In the genomic region with DNA sequence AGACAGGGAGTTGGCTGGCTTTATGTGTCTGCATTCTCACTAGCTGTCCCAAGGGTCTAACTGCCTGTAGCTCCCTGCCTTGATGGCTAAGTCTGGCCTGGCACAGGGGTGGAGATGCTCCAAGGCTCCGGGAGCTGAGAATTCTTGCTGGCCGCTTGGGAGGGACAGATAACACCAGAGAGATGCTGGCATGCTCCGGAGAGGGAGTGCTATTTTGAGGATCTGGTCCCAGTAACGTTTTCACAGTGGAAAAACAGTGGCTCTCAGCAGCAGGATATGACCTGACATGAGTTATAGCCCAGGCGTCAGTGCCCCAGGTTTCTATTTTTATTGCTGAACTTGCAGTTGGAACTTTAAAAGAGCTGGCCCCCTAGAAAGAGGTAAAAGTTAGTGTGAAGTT, we compare ENCODE assay signal across 20 mouse cellular contexts. TPM values are rescaled to one million over a fixed set of nuclear protein-coding genes. Genes with fewer than 3 reads are reported as not detected.
DNase-seq lines count a peak whose midpoint lies in the region; ATAC-seq lines count a peak whose summit lies in the region.
"Had no signal": no experiment of that assay in that cellular context is flagged by ENCODE, and none has a peak within 500 bp of the region (broad histone marks: within the 10 kb centered on the region; RNA-seq: fewer than 3 reads in every experiment).

No protein-coding gene starts in this region.

- H3K4me3 ChIP-seq in kidney, embryonic 16.5 days (ENCODE audit: low read length), result no peak overlapping the region
- no peak overlapping the region for H3K4me3 ChIP-seq in heart, embryonic 10.5 days
- H3K4me3 ChIP-seq in limb, embryonic 10.5 days, result no peak overlapping the region
- H3K4me3 ChIP-seq: hindbrain, embryonic 10.5 days; intestine, embryonic 15.5 days; liver, embryonic 15.5 days; midbrain, embryonic 12.5 days; myocyte had no signal

- peaks cover 2% of the 10 kb centered on the region; the same call in 1 of the 2 replicates for H3K4me1 ChIP-seq in kidney, embryonic 16.5 days (ENCODE audit: insufficient read depth, low read length)
- H3K4me1 ChIP-seq in heart, embryonic 10.5 days, result peaks cover 6% of the 10 kb centered on the region; the same call in 1 of the 2 replicates
- H3K4me1 ChIP-seq in limb, embryonic 10.5 days, result peaks cover 6% of the 10 kb centered on the region
- H3K4me1 ChIP-seq: hindbrain, embryonic 10.5 days; intestine, embryonic 15.5 days; liver, embryonic 15.5 days; midbrain, embryonic 12.5 days had no signal

- H3K9ac ChIP-seq in kidney, embryonic 16.5 days (replicated peaks; ENCODE audit: low read length), result no peak overlapping the region
- H3K9ac ChIP-seq: forebrain, postnatal 0 days; intestine, embryonic 15.5 days; liver, embryonic 15.5 days; midbrain, embryonic 12.5 days had no signal

- H3K36me3 ChIP-seq in kidney, embryonic 16.5 days (ENCODE audit: insufficient read depth, low read length), result no peaks in the 10 kb centered on the region
- no peaks in the 10 kb centered on the region for H3K36me3 ChIP-seq in heart, embryonic 10.5 days
- H3K36me3 ChIP-seq in limb, embryonic 10.5 days, result no peaks in the 10 kb centered on the region
- H3K36me3 ChIP-seq: hindbrain, embryonic 10.5 days; intestine, embryonic 15.5 days; liver, embryonic 15.5 days; midbrain, embryonic 12.5 days had no signal

- no peak; the same call in 1 of the 2 replicates for ATAC-seq in kidney, embryonic 16.5 days (ENCODE audit: low FRiP score, low TSS enrichment)
- ATAC-seq: forebrain, postnatal 0 days; intestine, embryonic 15.5 days had no signal

- DNase-seq in kidney, adult 11 months, result no peak
- peak; percentile 74 for DNase-seq in heart, embryonic 10.5 days (ENCODE audit: low spot score)
- DNase-seq in heart, postnatal 36 days, result peak; percentile 8 to 32
- peak; percentile 75 for DNase-seq in skeletal muscle tissue, adult 2 months (ENCODE audit: low read depth, low spot score)
- DNase-seq in right cerebral cortex, adult 18-20 months, result no peak
- no peak for DNase-seq in cerebellum, postnatal 36 days
- DNase-seq in limb, embryonic 10.5 days (ENCODE audit: low spot score), result no peak
- DNase-seq: forebrain, postnatal 0 days; right cerebral cortex, postnatal 4 days; thymus, postnatal 25 days had no signal

- H3K9me3 ChIP-seq in kidney, embryonic 16.5 days (ENCODE audit: low read length), result no peaks in the 10 kb centered on the region
- no peaks in the 10 kb centered on the region for H3K9me3 ChIP-seq in heart, embryonic 10.5 days
- no peaks in the 10 kb centered on the region for H3K9me3 ChIP-seq in limb, embryonic 10.5 days (replicated peaks)
- H3K9me3 ChIP-seq: intestine, embryonic 15.5 days; liver, embryonic 15.5 days; midbrain, embryonic 12.5 days had no signal

- WGBS in kidney, embryonic 16.5 days, result 5% methylated on average over 5 of the region's 5 CpGs
- 23% methylated on average over 5 of the region's 5 CpGs for WGBS in heart, embryonic 10.5 days
- WGBS in limb, embryonic 10.5 days, result 62% methylated on average over 5 of the region's 5 CpGs

- no peak overlapping the region for H3K4me2 ChIP-seq in kidney, embryonic 16.5 days (replicated peaks; ENCODE audit: low read depth, low read length)
- H3K4me2 ChIP-seq: intestine, embryonic 15.5 days; liver, embryonic 15.5 days; midbrain, embryonic 12.5 days had no signal

- H3K27ac ChIP-seq in kidney, embryonic 16.5 days (ENCODE audit: low read length), result peak overlapping the region; percentile 56; the same call in 1 of the 2 replicates
- peak overlapping the region; percentile 73; the same call in 1 of the 2 replicates for H3K27ac ChIP-seq in heart, embryonic 10.5 days
- no peak overlapping the region for H3K27ac ChIP-seq in limb, embryonic 10.5 days
- H3K27ac ChIP-seq: hindbrain, embryonic 10.5 days; intestine, embryonic 15.5 days; liver, embryonic 15.5 days; midbrain, embryonic 12.5 days had no signal

- intact Hi-C loops in heart, postnatal 36 days (cut with DNase I), result no loop called here

- no peaks in the 10 kb centered on the region for H3K27me3 ChIP-seq in kidney, embryonic 16.5 days (ENCODE audit: insufficient read depth, low read length)
- no peaks in the 10 kb centered on the region for H3K27me3 ChIP-seq in heart, embryonic 10.5 days (ENCODE audit: insufficient read depth, poor library complexity, severe bottlenecking)
- no peaks in the 10 kb centered on the region for H3K27me3 ChIP-seq in limb, embryonic 10.5 days (ENCODE audit: low read depth, poor library complexity, severe bottlenecking)
- H3K27me3 ChIP-seq: intestine, embryonic 15.5 days; liver, embryonic 15.5 days; midbrain, embryonic 12.5 days had no signal

RNA-seq across cellular contexts. Expression of a gene that starts 39.4 kb away (rescaled TPM):
- polyA plus RNA-seq in kidney, embryonic 16.5 days (2015; fragmentation: Nextera tagmentation; extraction: Ambion mirVana), result 0.66 and 0.84 TPM in 2 replicates
- polyA plus RNA-seq in heart, embryonic 10.5 days (2016; fragmentation: Nextera tagmentation; extraction: Ambion mirVana), result not detected in 2 replicates
- under 1 TPM; 0.31 to 0.70 TPM for total RNA-seq in heart, postnatal 36 days (2021)
- not detected in 2 replicates for polyA plus RNA-seq in limb, embryonic 10.5 days (2016; fragmentation: Nextera tagmentation; extraction: Ambion mirVana)
- total RNA-seq: forebrain, postnatal 0 days; layer of hippocampus, postnatal 25 days; MEL had no signal
- polyA plus RNA-seq: cortical plate, adult 2 months; forebrain, postnatal 0 days; hindbrain, embryonic 10.5 days; limb, embryonic 11.5 days; midbrain, embryonic 12.5 days; myocyte had no signal

RNA-seq across cellular contexts. Expression of a gene that starts 40.5 kb away (rescaled TPM):
- polyA plus RNA-seq in kidney, embryonic 16.5 days (2015; fragmentation: Nextera tagmentation; extraction: Ambion mirVana), result 5.2 and 6.5 TPM in 2 replicates
- polyA plus RNA-seq in heart, embryonic 10.5 days (2016; fragmentation: Nextera tagmentation; extraction: Ambion mirVana), result 6.1 and 10.5 TPM in 2 replicates
- under 1 TPM; 0.39 to 0.49 TPM for total RNA-seq in heart, postnatal 36 days (2021)
- 6.3 and 8.0 TPM in 2 replicates for polyA plus RNA-seq in limb, embryonic 10.5 days (2016; fragmentation: Nextera tagmentation; extraction: Ambion mirVana)
- total RNA-seq: MEL had no signal

Comparison
In these comparisons a context has a peak if more than half of its experiments do, and no peak if none do; other contexts are left out.
1. DNase-seq: peak in heart, embryonic 10.5 days (single experiment), heart, postnatal 36 days (2 of 2) and skeletal muscle tissue, adult 2 months (single experiment); none in kidney, adult 11 months (single experiment), right cerebral cortex, adult 18-20 months (single experiment), cerebellum, postnatal 36 days (0 of 2) and limb, embryonic 10.5 days (single experiment).